Mouse (Mus musculus): ENCODE results near the gene Krt82. TPM values are rescaled to one million over a fixed set of nuclear protein-coding genes. Genes with fewer than 3 reads are reported as not detected.

Gene Krt82
- polyA plus RNA-seq, 1 experiment from 2014 or later, result not detected

- Histone ChIP-seq H3K36me3 (no peaks in the 10 kb centered on the region), H3K27me3 (replicated peaks) (no peaks in the 10 kb centered on the region), H3K4me2 (no peak overlapping the region), H3K4me1 (no peaks in the 10 kb centered on the region), H3K9ac (no peak overlapping the region), H3K4me3 (replicated peaks) (no peak overlapping the region), H3K27ac (no peak overlapping the region), H3K9me3 (no peaks in the 10 kb centered on the region)
- ATAC-seq (ENCODE audit: insufficient read depth, low FRiP score, low read depth), result no peak
- 45% methylated on average over 14 of the region's 14 CpGs for WGBS
Observed at GRCm38 (mm10) chr15:101506896-101507758, 43.3 kb downstream of the Krt82 start.

GRCm38 (mm10) chr15:101497181-101497580 is 53.3 kb downstream of the Krt82 start:
- Histone ChIP-seq H3K4me1 (0 out of 2 replicates have a peak, but pooled peaks cover 6% of the 10 kb centered on the region), H3K4me2 (no peak overlapping the region), H3K36me3 (no peaks in the 10 kb centered on the region), H3K4me3 (replicated peaks) (no peak overlapping the region), H3K27ac (no peak overlapping the region), H3K27me3 (replicated peaks) (no peaks in the 10 kb centered on the region), H3K9me3 (no peaks in the 10 kb centered on the region), H3K9ac (no peak overlapping the region)
- 89% methylated on average over 2 of the region's 2 CpGs for WGBS
- ATAC-seq (ENCODE audit: insufficient read depth, low FRiP score, low read depth), result no peak

GRCm38 (mm10) chr15:101495266-101495665 is 55.2 kb downstream of the Krt82 start:
- H3K9me3 ChIP-seq, result no peaks in the 10 kb centered on the region
- H3K4me3 ChIP-seq (replicated peaks), result no peak overlapping the region
- ATAC-seq (ENCODE audit: insufficient read depth, low FRiP score, low read depth), result no peak
- H3K9ac ChIP-seq, result no peak overlapping the region
- WGBS, result 78% methylated on average over 8 of the region's 8 CpGs
- no peak overlapping the region for H3K27ac ChIP-seq
- H3K27me3 ChIP-seq (replicated peaks), result no peaks in the 10 kb centered on the region
- no peak overlapping the region for H3K4me2 ChIP-seq
- no peaks in the 10 kb centered on the region for H3K36me3 ChIP-seq
- 0 out of 2 replicates have a peak, but pooled peaks cover 6% of the 10 kb centered on the region for H3K4me1 ChIP-seq

- Histone ChIP-seq H3K4me3 (replicated peaks) (no peak overlapping the region), H3K36me3 (no peaks in the 10 kb centered on the region), H3K9ac (no peak overlapping the region), H3K4me1 (0 out of 2 replicates have a peak, but pooled peaks cover 6% of the 10 kb centered on the region), H3K27me3 (replicated peaks) (no peaks in the 10 kb centered on the region), H3K4me2 (no peak overlapping the region), H3K9me3 (no peaks in the 10 kb centered on the region), H3K27ac (no peak overlapping the region)
- 33% methylated on average over 1 of the region's 1 CpGs for WGBS
- no peak for ATAC-seq (ENCODE audit: insufficient read depth, low FRiP score, low read depth)
Observed at GRCm38 (mm10) chr15:101494203-101494602, 56.3 kb downstream of the Krt82 start.

DNA sequence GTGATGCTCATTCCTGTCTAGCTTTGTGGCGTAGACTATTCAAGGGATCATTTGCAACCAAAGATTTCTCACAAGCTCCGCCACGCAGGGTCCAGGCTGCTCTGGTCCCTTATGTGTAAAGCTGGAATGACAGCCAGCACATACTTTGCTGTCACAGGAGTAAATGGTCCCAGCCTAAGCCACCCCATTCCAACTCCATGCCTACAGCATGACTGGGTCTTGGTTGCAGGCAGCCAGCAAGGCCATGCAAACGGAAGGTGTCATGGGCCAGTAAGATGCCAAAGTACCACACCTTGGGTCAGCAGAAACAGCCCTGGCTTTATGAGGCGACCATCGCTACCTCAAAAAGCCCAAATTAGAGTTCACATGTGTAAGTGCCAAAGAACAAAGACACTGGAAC is 56.8 kb downstream of the Krt82 start:
- no peaks in the 10 kb centered on the region for H3K27me3 ChIP-seq (replicated peaks)
- H3K4me3 ChIP-seq (replicated peaks), result no peak overlapping the region
- H3K27ac ChIP-seq, result no peak overlapping the region
- no peak for ATAC-seq (ENCODE audit: insufficient read depth, low FRiP score, low read depth)
- no peaks in the 10 kb centered on the region for H3K9me3 ChIP-seq
- H3K4me2 ChIP-seq, result no peak overlapping the region
- H3K4me1 ChIP-seq, result 0 out of 2 replicates have a peak, but pooled peaks cover 6% of the 10 kb centered on the region
- H3K36me3 ChIP-seq, result no peaks in the 10 kb centered on the region
- H3K9ac ChIP-seq, result no peak overlapping the region
- WGBS, result 92% methylated on average over 6 of the region's 6 CpGs

DNA sequence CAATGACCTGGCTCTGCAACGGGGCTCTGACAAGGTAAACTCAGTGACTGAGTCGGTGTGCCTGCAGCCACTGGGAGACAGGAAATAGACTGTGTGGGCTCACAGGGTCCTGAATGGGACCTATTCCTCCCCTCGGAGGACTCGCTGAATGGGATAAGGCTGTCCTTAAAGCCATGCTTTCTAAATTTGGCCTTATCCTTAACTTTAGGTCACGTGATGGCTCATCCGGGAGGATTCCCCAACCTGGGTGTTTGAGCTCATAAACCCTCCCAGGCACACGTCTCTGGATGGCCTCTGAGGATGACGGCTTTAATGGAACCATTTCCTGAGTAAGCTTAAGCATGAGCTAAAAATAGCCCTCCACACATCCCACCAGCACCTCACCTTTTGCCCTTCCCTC is 57.7 kb downstream of the Krt82 start:
- 40% methylated on average over 8 of the region's 8 CpGs for WGBS
- ATAC-seq (ENCODE audit: insufficient read depth, low FRiP score, low read depth), result 0 out of 2 replicates have a peak, but pooled peaks have one; percentile 14
- Histone ChIP-seq H3K9me3 (no peaks in the 10 kb centered on the region), H3K4me2 (no peak overlapping the region), H3K4me3 (replicated peaks) (no peak overlapping the region), H3K9ac (no peak overlapping the region), H3K4me1 (0 out of 2 replicates have a peak, but pooled peaks cover 6% of the 10 kb centered on the region), H3K27me3 (replicated peaks) (no peaks in the 10 kb centered on the region), H3K36me3 (no peaks in the 10 kb centered on the region), H3K27ac (no peak overlapping the region)

- no peak within 1 kb of the TSS for H3K4me2 ChIP-seq
- 78% methylated on average over 6 of the region's 6 CpGs for WGBS
- no peaks in the 10 kb centered on the region for H3K9me3 ChIP-seq
- H3K27ac ChIP-seq, result no peak within 1 kb of the TSS
- H3K4me3 ChIP-seq (replicated peaks), result no peak within 1 kb of the TSS
- no peaks in the 10 kb centered on the region for H3K27me3 ChIP-seq (replicated peaks)
- H3K36me3 ChIP-seq, result no peaks in the 10 kb centered on the region
- H3K9ac ChIP-seq, result no peak within 1 kb of the TSS
- ATAC-seq (ENCODE audit: insufficient read depth, low FRiP score, low read depth), result no peak
- H3K4me1 ChIP-seq, result 0 out of 2 replicates have a peak, but pooled peaks cover 6% of the 10 kb centered on the region
Observed at GRCm38 (mm10) chr15:101491431-101491830, 59.0 kb downstream of the Krt82 start, which contains the start of gene Krt83. Gene Krt83, minus strand, starts transcription at chr15:101491512.

Small RNA genes within 50 kb of the gene (microRNA-seq; reads per million reads assigned to microRNA genes)
- gene Gm44393 (not detected), gene Gm44460 (not detected)

Other genes with a start within 250 kb of the Krt82 start
- 7.7 and 12.7 TPM in 2 replicates for gene Krt80, start 180.5 kb downstream of the Krt82 start, polyA plus RNA-seq (2015; fragmentation: Nextera tagmentation; extraction: Ambion mirVana)
- 172 and 231 TPM in 2 replicates for gene Krt7, start 139.6 kb downstream of the Krt82 start, polyA plus RNA-seq (2015; fragmentation: Nextera tagmentation; extraction: Ambion mirVana)
- gene Krt87, start 111.9 kb downstream of the Krt82 start, polyA plus RNA-seq (2015; fragmentation: Nextera tagmentation; extraction: Ambion mirVana), result 0.24 and 0.40 TPM in 2 replicates
- 0.14 TPM in 1 of 2 replicates, not detected in the other for gene Krt88, start 102.9 kb downstream of the Krt82 start, polyA plus RNA-seq (2015; fragmentation: Nextera tagmentation; extraction: Ambion mirVana)
- gene Krt81, start 86.9 kb downstream of the Krt82 start, polyA plus RNA-seq (2015; fragmentation: Nextera tagmentation; extraction: Ambion mirVana), result not detected in 2 replicates
- 0.06 TPM in 1 of 2 replicates, not detected in the other for gene Krt86, start 77.2 kb downstream of the Krt82 start, polyA plus RNA-seq (2015; fragmentation: Nextera tagmentation; extraction: Ambion mirVana)
- gene Krt83, start 59.2 kb downstream of the Krt82 start, polyA plus RNA-seq (2015; fragmentation: Nextera tagmentation; extraction: Ambion mirVana), result 0.10 and 0.30 TPM in 2 replicates
- not detected in 2 replicates for gene Gm49425, start 33.4 kb downstream of the Krt82 start, polyA plus RNA-seq (2015; fragmentation: Nextera tagmentation; extraction: Ambion mirVana)
- not detected in 2 replicates for gene Krt84, start 17.8 kb downstream of the Krt82 start, polyA plus RNA-seq (2015; fragmentation: Nextera tagmentation; extraction: Ambion mirVana)
- gene Krt90, start 12.3 kb upstream of the Krt82 start, polyA plus RNA-seq (2015; fragmentation: Nextera tagmentation; extraction: Ambion mirVana), result 0.10 and 0.19 TPM in 2 replicates
- gene Krt75, start 23.2 kb upstream of the Krt82 start, polyA plus RNA-seq (2015; fragmentation: Nextera tagmentation; extraction: Ambion mirVana), result 0.21 and 0.34 TPM in 2 replicates
- not detected in 2 replicates for gene Gm5414, start 77.5 kb upstream of the Krt82 start, polyA plus RNA-seq (2015; fragmentation: Nextera tagmentation; extraction: Ambion mirVana)
- 0.08 TPM in 1 of 2 replicates, not detected in the other for gene Gm5478, start 96.7 kb upstream of the Krt82 start, polyA plus RNA-seq (2015; fragmentation: Nextera tagmentation; extraction: Ambion mirVana)
- gene Krt6b, start 129.6 kb upstream of the Krt82 start, polyA plus RNA-seq (2015; fragmentation: Nextera tagmentation; extraction: Ambion mirVana), result 1.4 and 3.4 TPM in 2 replicates
- 90.3 and 179 TPM in 2 replicates for gene Krt6a, start 143.6 kb upstream of the Krt82 start, polyA plus RNA-seq (2015; fragmentation: Nextera tagmentation; extraction: Ambion mirVana)
- 187 and 301 TPM in 2 replicates for gene Krt5, start 162.2 kb upstream of the Krt82 start, polyA plus RNA-seq (2015; fragmentation: Nextera tagmentation; extraction: Ambion mirVana)
- not detected in 2 replicates for gene Krt71, start 192.4 kb upstream of the Krt82 start, polyA plus RNA-seq (2015; fragmentation: Nextera tagmentation; extraction: Ambion mirVana)
- not detected in 2 replicates for gene Krt72, start 235.8 kb upstream of the Krt82 start, polyA plus RNA-seq (2015; fragmentation: Nextera tagmentation; extraction: Ambion mirVana)